Mouse (Mus musculus): ENCODE measurements around the gene Trim34b. TPM values are rescaled to one million over a fixed set of nuclear protein-coding genes. Genes with fewer than 3 reads are reported as not detected.
"Not testable (repeated sequence)": the region's sequence is repeated elsewhere in the genome, so short reads cannot be mapped to it uniquely, and the experiment has no call there.

Gene Trim34b
- not detected in 2 replicates for total RNA-seq (2015; ENCODE audit: low replicate concordance)
- not detected in 2 replicates for total RNA-seq (2017; ENCODE audit: low replicate concordance)

- ATAC-seq (replicated peaks; ENCODE audit: low FRiP score, poor library complexity, severe bottlenecking) = not testable (repeated sequence)
Measured at GRCm38 (mm10) chr7:104329171-104329570, at the start of gene Trim34b. Trim34b (plus strand) TSS chr7:104329471.

GRCm38 (mm10) chr7:104287576-104288443 lies 41.5 kb upstream of the Trim34b start, which contains the start of gene Trim5:
Trim5 (minus strand) TSS chr7:104288094.
- ATAC-seq (replicated peaks; ENCODE audit: low FRiP score, poor library complexity, severe bottlenecking) = peak; percentile 95

- ATAC-seq (replicated peaks; ENCODE audit: low FRiP score, poor library complexity, severe bottlenecking) = no peak
Measured at GRCm38 (mm10) chr7:104290641-104291040, 38.6 kb upstream of the Trim34b start.

GRCm38 (mm10) chr7:104291638-104292400 lies 37.5 kb upstream of the Trim34b start:
- no peak for ATAC-seq (replicated peaks; ENCODE audit: low FRiP score, poor library complexity, severe bottlenecking)

- peak; percentile 43 for ATAC-seq (replicated peaks; ENCODE audit: low FRiP score, poor library complexity, severe bottlenecking)
Measured at GRCm38 (mm10) chr7:104314796-104315353, 14.4 kb upstream of the Trim34b start.

GRCm38 (mm10) chr7:104315369-104316080 lies 13.7 kb upstream of the Trim34b start, which contains the start of gene Trim12a:
Trim12a (minus strand) TSS chr7:104315466.
- ATAC-seq (replicated peaks; ENCODE audit: low FRiP score, poor library complexity, severe bottlenecking) = peak; percentile 94

- no peak for ATAC-seq (replicated peaks; ENCODE audit: low FRiP score, poor library complexity, severe bottlenecking)
Measured at GRCm38 (mm10) chr7:104322028-104322427, 7.2 kb upstream of the Trim34b start.

- ATAC-seq (replicated peaks; ENCODE audit: low FRiP score, poor library complexity, severe bottlenecking) = not testable (repeated sequence)
Measured at GRCm38 (mm10) chr7:104335547-104335946, 6.3 kb downstream of the Trim34b start.

GRCm38 (mm10) chr7:104340744-104341143 lies 11.5 kb downstream of the Trim34b start:
- not testable (repeated sequence) for ATAC-seq (replicated peaks; ENCODE audit: low FRiP score, poor library complexity, severe bottlenecking)

GRCm38 (mm10) chr7:104348043-104348442 lies 18.8 kb downstream of the Trim34b start:
- ATAC-seq (replicated peaks; ENCODE audit: low FRiP score, poor library complexity, severe bottlenecking) = not testable (repeated sequence)

GRCm38 (mm10) chr7:104352717-104353599 lies 23.7 kb downstream of the Trim34b start, which contains the start of gene Trim12c:
Trim12c (minus strand) TSS chr7:104353362.
- peak; percentile 96 for ATAC-seq (replicated peaks; ENCODE audit: low FRiP score, poor library complexity, severe bottlenecking)

GRCm38 (mm10) chr7:104353600-104353967 lies 24.3 kb downstream of the Trim34b start:
- ATAC-seq (replicated peaks; ENCODE audit: low FRiP score, poor library complexity, severe bottlenecking) = peak; percentile 62

GRCm38 (mm10) chr7:104366339-104366738 lies 37.1 kb downstream of the Trim34b start:
- no peak for ATAC-seq (replicated peaks; ENCODE audit: low FRiP score, poor library complexity, severe bottlenecking)

- ATAC-seq (replicated peaks; ENCODE audit: low FRiP score, poor library complexity, severe bottlenecking) = no peak
Measured at GRCm38 (mm10) chr7:104369736-104370414, 40.6 kb downstream of the Trim34b start, which contains the start of gene Trim30b. Trim30b (minus strand) TSS chr7:104369884.

Measured in erythroid progenitor cell, adult 5-6 weeks (primary cell).